Mouse (Mus musculus): ENCODE measurements around the gene Ubn2. TPM values are rescaled to one million over a fixed set of nuclear protein-coding genes. Genes with fewer than 3 reads are reported as not detected.
"Not testable (repeated sequence)": the region's sequence is repeated elsewhere in the genome, so short reads cannot be mapped to it uniquely, and the experiment has no call there.

The Ubn2 gene
- 1.8 TPM for polyA plus RNA-seq (2012; fragmentation: generic; extraction: Trizol)
- long read RNA-seq, experiment 1, partial matches to known transcripts, result 4 of 5 reads
- long read RNA-seq, experiment 1, other reads (novel, unspliced or antisense), result 1 of 5 reads
- long read RNA-seq, experiment 2, partial matches to known transcripts, result 0 of 1 reads
- long read RNA-seq, experiment 2, other reads (novel, unspliced or antisense), result 1 of 1 reads

- Histone ChIP-seq H3K79me2 (ENCODE audit: control insufficient read depth, insufficient read depth) (peaks cover 45% of the 10 kb centered on the region), H3K79me3 (ENCODE audit: low read depth) (peaks cover 35% of the 10 kb centered on the region), H3ac (ENCODE audit: control insufficient read depth, insufficient read length, low read depth) (peak within 1 kb of the TSS; percentile 91), H3K36me3 (ENCODE audit: control insufficient read depth, insufficient read depth) (no peaks in the 10 kb centered on the region), H3K27me3 (ENCODE audit: control insufficient read depth, insufficient read depth, insufficient read length) (no peaks in the 10 kb centered on the region), H3K4me3 (ENCODE audit: insufficient read depth, poor library complexity, severe bottlenecking) (peak within 1 kb of the TSS; percentile 74)
- peak; percentile 23 for TF ChIP-seq MAX (IDR thresholded peaks at IDR 0.05)
- no peak for TF ChIP-seq CTCF (IDR thresholded peaks at IDR 0.05; ENCODE audit: control insufficient read depth, insufficient read depth, insufficient read length)
These were observed at the start of gene Ubn2 for GRCm38 (mm10) chr6:38433261-38434033. Gene Ubn2 (plus strand): TSS chr6:38433950.

- H3K36me3 ChIP-seq (ENCODE audit: control insufficient read depth, insufficient read depth), result no peaks in the 10 kb centered on the region
- no peak for TF ChIP-seq MAX (IDR thresholded peaks at IDR 0.05)
- no peak for TF ChIP-seq MYOG (IDR thresholded peaks at IDR 0.05; ENCODE audit: control insufficient read depth, extremely low read depth, insufficient read length)
- TF ChIP-seq FOSL1 (IDR thresholded peaks at IDR 0.05; ENCODE audit: insufficient read depth, low read length, poor library complexity, severe bottlenecking), result no peak
- TF ChIP-seq CEBPB (IDR thresholded peaks at IDR 0.05; ENCODE audit: low read depth), result no peak
- no peak for TF ChIP-seq CTCF (IDR thresholded peaks at IDR 0.05; ENCODE audit: control insufficient read depth, insufficient read depth, insufficient read length)
- no peak for TF ChIP-seq MYOD1 (IDR thresholded peaks at IDR 0.05; ENCODE audit: control insufficient read depth, insufficient read length, low read depth)
- TF ChIP-seq USF1 (IDR thresholded peaks at IDR 0.05; ENCODE audit: low read depth), result no peak
- H3ac ChIP-seq (ENCODE audit: control insufficient read depth, insufficient read length, low read depth), result no peak overlapping the region
These were observed 44.1 kb upstream of the Ubn2 start for GRCm38 (mm10) chr6:38389671-38390070.

GRCm38 (mm10) chr6:38432457-38432856, 1.3 kb upstream of the Ubn2 start:
- Histone ChIP-seq H3K79me3 (ENCODE audit: low read depth) (peaks cover 26% of the 10 kb centered on the region), H3K79me2 (ENCODE audit: control insufficient read depth, insufficient read depth) (peaks cover 35% of the 10 kb centered on the region)
- not testable (repeated sequence) for H3K36me3 ChIP-seq (ENCODE audit: control insufficient read depth, insufficient read depth); H3K27me3 ChIP-seq (ENCODE audit: control insufficient read depth, insufficient read depth, insufficient read length); H3K4me3 ChIP-seq (ENCODE audit: insufficient read depth, poor library complexity, severe bottlenecking); H3ac ChIP-seq (ENCODE audit: control insufficient read depth, insufficient read length, low read depth)

More at GRCm38 (mm10) chr6:38389671-38390070, 44.1 kb upstream of the Ubn2 start:
- no peak overlapping the region for H3K4me3 ChIP-seq (ENCODE audit: insufficient read depth, poor library complexity, severe bottlenecking)
- H3K27me3 ChIP-seq (ENCODE audit: control insufficient read depth, insufficient read depth, insufficient read length), result no peaks in the 10 kb centered on the region
- no peaks in the 10 kb centered on the region for H3K79me3 ChIP-seq (ENCODE audit: low read depth)
- H3K79me2 ChIP-seq (ENCODE audit: control insufficient read depth, insufficient read depth), result no peaks in the 10 kb centered on the region

- Histone ChIP-seq H3K27me3 (ENCODE audit: control insufficient read depth, insufficient read depth, insufficient read length) (no peaks in the 10 kb centered on the region), H3K4me3 (ENCODE audit: insufficient read depth, poor library complexity, severe bottlenecking) (peak overlapping the region; percentile 74), H3K79me2 (ENCODE audit: control insufficient read depth, insufficient read depth) (peaks cover 54% of the 10 kb centered on the region), H3K79me3 (ENCODE audit: low read depth) (peaks cover 39% of the 10 kb centered on the region), H3K36me3 (ENCODE audit: control insufficient read depth, insufficient read depth) (no peaks in the 10 kb centered on the region), H3ac (ENCODE audit: control insufficient read depth, insufficient read length, low read depth) (peak overlapping the region; percentile 91)
- peak; percentile 1 for TF ChIP-seq MAX (IDR thresholded peaks at IDR 0.05)
- TF ChIP-seq CEBPB (IDR thresholded peaks at IDR 0.05; ENCODE audit: low read depth), result no peak
These were observed 589 bp downstream of the Ubn2 start for GRCm38 (mm10) chr6:38434055-38435023.

- peaks cover 27% of the 10 kb centered on the region for H3K36me3 ChIP-seq (ENCODE audit: control insufficient read depth, insufficient read depth)
These were observed 10.1 kb downstream of the Ubn2 start for GRCm38 (mm10) chr6:38443842-38444241.

More at GRCm38 (mm10) chr6:38443842-38444241, 10.1 kb downstream of the Ubn2 start:
- H3K27me3 ChIP-seq (ENCODE audit: control insufficient read depth, insufficient read depth, insufficient read length), result no peaks in the 10 kb centered on the region
- no peak for TF ChIP-seq MAX (IDR thresholded peaks at IDR 0.05)
- TF ChIP-seq USF1 (IDR thresholded peaks at IDR 0.05; ENCODE audit: low read depth), result no peak
- no peak for TF ChIP-seq CTCF (IDR thresholded peaks at IDR 0.05; ENCODE audit: control insufficient read depth, insufficient read depth, insufficient read length)
- TF ChIP-seq CEBPB (IDR thresholded peaks at IDR 0.05; ENCODE audit: low read depth), result no peak
- no peak for TF ChIP-seq MYOD1 (IDR thresholded peaks at IDR 0.05; ENCODE audit: control insufficient read depth, insufficient read length, low read depth)
- TF ChIP-seq MYOG (IDR thresholded peaks at IDR 0.05; ENCODE audit: control insufficient read depth, extremely low read depth, insufficient read length), result no peak
- TF ChIP-seq FOSL1 (IDR thresholded peaks at IDR 0.05; ENCODE audit: insufficient read depth, low read length, poor library complexity, severe bottlenecking), result no peak
- H3K4me3 ChIP-seq (ENCODE audit: insufficient read depth, poor library complexity, severe bottlenecking), result no peak overlapping the region
- H3K79me3 ChIP-seq (ENCODE audit: low read depth), result peaks cover 3% of the 10 kb centered on the region
- peaks cover 29% of the 10 kb centered on the region for H3K79me2 ChIP-seq (ENCODE audit: control insufficient read depth, insufficient read depth)
- no peak overlapping the region for H3ac ChIP-seq (ENCODE audit: control insufficient read depth, insufficient read length, low read depth)

All from C2C12 (cell line).